9 mouse cellular contexts compared by ENCODE assay signal in genomic region chr6:30982372-30982980, GRCm38 (mm10). TPM values are rescaled to one million over a fixed set of nuclear protein-coding genes. Genes with fewer than 3 reads are reported as not detected.
DNase-seq lines count a peak whose midpoint lies in the region; ATAC-seq lines count a peak whose summit lies in the region.
"Had no signal": no experiment of that assay in that cellular context is flagged by ENCODE, and none has a peak within 500 bp of the region (broad histone marks: within the 10 kb centered on the region; RNA-seq: fewer than 3 reads in every experiment).

No protein-coding gene starts in this region.

- no peaks in the 10 kb centered on the region for H3K4me1 ChIP-seq in kidney, embryonic 14.5 days (ENCODE audit: control insufficient read depth, insufficient read depth, low read length)
- no peaks in the 10 kb centered on the region for H3K4me1 ChIP-seq in forebrain, embryonic 15.5 days
- H3K4me1 ChIP-seq in midbrain, embryonic 10.5 days = peaks cover 9% of the 10 kb centered on the region; the same call in 1 of the 2 replicates

- no peak for DNase-seq in kidney, adult 11 months
- DNase-seq in NIH3T3 (ENCODE audit: low read depth) = peak; percentile 64
- no peak for DNase-seq in midbrain, embryonic 10.5 days (ENCODE audit: low spot score)
- DNase-seq in gastrocnemius, postnatal 25 days = no peak
- no peak for DNase-seq in spleen, postnatal 14 days (ENCODE audit: low spot score in 2 of 2)
- DNase-seq in Muller cell, postnatal 12 days (ENCODE audit: inconsistent ontology term) = no peak

- no peak for ATAC-seq in kidney, embryonic 14.5 days (ENCODE audit: low FRiP score, low TSS enrichment)
- ATAC-seq in forebrain, embryonic 15.5 days (replicated peaks) = no peak

- peak overlapping the region; percentile 26; the same call in 1 of the 2 replicates for H3K4me3 ChIP-seq in kidney, embryonic 14.5 days (ENCODE audit: low read length)
- peak overlapping the region; percentile 28 for H3K4me3 ChIP-seq in forebrain, embryonic 15.5 days
- H3K4me3 ChIP-seq in midbrain, embryonic 10.5 days = peak overlapping the region; percentile 38

- H3K4me2 ChIP-seq in kidney, embryonic 14.5 days (replicated peaks; ENCODE audit: low read depth, low read length) = peak overlapping the region; percentile 40
- peak overlapping the region; percentile 44 for H3K4me2 ChIP-seq in forebrain, embryonic 15.5 days (replicated peaks)

- H3K9ac ChIP-seq in kidney, embryonic 14.5 days (ENCODE audit: low read depth, low read length) = peak overlapping the region; percentile 44; the same call in 1 of the 2 replicates
- peak overlapping the region; percentile 24 for H3K9ac ChIP-seq in forebrain, embryonic 15.5 days (replicated peaks)

- H3K9me3 ChIP-seq in kidney, embryonic 14.5 days (ENCODE audit: control insufficient read depth, low read length) = no peaks in the 10 kb centered on the region
- H3K9me3 ChIP-seq in forebrain, embryonic 15.5 days = no peaks in the 10 kb centered on the region
- H3K9me3 ChIP-seq in midbrain, embryonic 10.5 days (replicated peaks) = no peaks in the 10 kb centered on the region

- no peaks in the 10 kb centered on the region for H3K27me3 ChIP-seq in kidney, embryonic 14.5 days (ENCODE audit: control insufficient read depth, insufficient read depth, low read length)
- H3K27me3 ChIP-seq in forebrain, embryonic 15.5 days = no peaks in the 10 kb centered on the region; the same call in 1 of the 2 replicates
- no peaks in the 10 kb centered on the region for H3K27me3 ChIP-seq in midbrain, embryonic 10.5 days (ENCODE audit: low read depth, poor library complexity, severe bottlenecking)

- H3K27ac ChIP-seq in kidney, embryonic 14.5 days (ENCODE audit: low read depth, low read length) = no peak overlapping the region
- H3K27ac ChIP-seq in forebrain, embryonic 15.5 days (replicated peaks) = no peak overlapping the region
- H3K27ac ChIP-seq in midbrain, embryonic 10.5 days (replicated peaks) = peak overlapping the region; percentile 69; the same call in 1 of the 2 replicates

- H3K36me3 ChIP-seq in kidney, embryonic 14.5 days (ENCODE audit: control insufficient read depth, insufficient read depth, low read length) = no peaks in the 10 kb centered on the region
- no peaks in the 10 kb centered on the region for H3K36me3 ChIP-seq in forebrain, embryonic 15.5 days
- H3K36me3 ChIP-seq in midbrain, embryonic 10.5 days = no peaks in the 10 kb centered on the region

- 16% methylated on average over 13 of the region's 13 CpGs for WGBS in kidney, embryonic 14.5 days
- 14% methylated on average over 13 of the region's 13 CpGs for WGBS in forebrain, embryonic 15.5 days
- 30% methylated on average over 13 of the region's 13 CpGs for WGBS in midbrain, embryonic 10.5 days

RNA-seq across cellular contexts. Expression of gene Klf14, which starts 23.6 kb away (rescaled TPM):
- 4.3 and 5.0 TPM in 2 replicates for polyA plus RNA-seq in kidney, embryonic 14.5 days (2014; fragmentation: Nextera tagmentation; extraction: Ambion mirVana)
- 0.14 and 0.20 TPM in 2 replicates for polyA plus RNA-seq in forebrain, embryonic 15.5 days (2015; fragmentation: Nextera tagmentation; extraction: Ambion mirVana)
- polyA plus RNA-seq in midbrain, embryonic 10.5 days (2016; fragmentation: Nextera tagmentation; extraction: Ambion mirVana) = 0.52 TPM in 2 replicates
- total RNA-seq in gastrocnemius, postnatal 25 days (2021) = under 1 TPM; 0.24 to 0.43 TPM
- polyA plus RNA-seq: spleen, adult 2 months had no signal
